ENCODE assay signal across 28 mouse cellular contexts in the genomic region with DNA sequence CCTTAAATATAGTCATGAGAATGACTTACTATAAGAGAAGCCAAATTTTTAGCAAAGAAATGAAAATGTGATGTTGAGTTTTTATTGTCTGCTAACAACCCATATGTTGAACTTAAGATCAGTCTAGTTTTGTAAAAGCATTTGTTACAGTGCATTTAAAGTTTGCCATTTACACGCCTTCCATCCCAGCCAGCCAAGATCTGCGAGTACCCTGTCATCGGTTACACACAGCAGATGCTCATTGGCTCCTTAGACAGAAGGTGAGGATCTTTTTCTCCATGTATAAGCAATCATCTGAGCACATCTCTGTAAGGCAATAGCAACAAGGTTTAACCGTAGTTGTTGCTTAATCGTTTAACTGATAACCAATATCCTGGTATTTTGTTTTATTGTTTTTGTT. TPM values are rescaled to one million over a fixed set of nuclear protein-coding genes. Genes with fewer than 3 reads are reported as not detected.
"Had no signal": no experiment of that assay in that cellular context is flagged by ENCODE, and none has a peak within 500 bp of the region (broad histone marks: within the 10 kb centered on the region; RNA-seq: fewer than 3 reads in every experiment).

No protein-coding gene starts in this region.

- H3K27me3 ChIP-seq: embryonic facial prominence, embryonic 12.5 days; embryonic facial prominence, embryonic 13.5 days; embryonic facial prominence, embryonic 15.5 days; forebrain, embryonic 12.5 days; forebrain, embryonic 13.5 days had no signal

- H3K9me3 ChIP-seq: embryonic facial prominence, embryonic 10.5 days; embryonic facial prominence, embryonic 12.5 days; embryonic facial prominence, embryonic 13.5 days; embryonic facial prominence, embryonic 15.5 days; forebrain, embryonic 10.5 days; forebrain, embryonic 12.5 days; forebrain, embryonic 13.5 days; heart, embryonic 10.5 days had no signal

- H3K4me2 ChIP-seq: embryonic facial prominence, embryonic 12.5 days; embryonic facial prominence, embryonic 13.5 days; embryonic facial prominence, embryonic 15.5 days; forebrain, embryonic 12.5 days; forebrain, embryonic 13.5 days; heart, embryonic 11.5 days had no signal

- DNase-seq: cerebellum, adult 8-10 months; cerebellum, adult 9-10 months; cerebellum, adult 9-11 months; cerebellum, postnatal 10 days; cerebellum, postnatal 14 days; cerebellum, postnatal 25 days; cerebellum, postnatal 36 days; embryo, embryonic 11 days; gastrocnemius, adult 2 months; gastrocnemius, postnatal 10 days; gastrocnemius, postnatal 14 days; gastrocnemius, postnatal 25 days; gastrocnemius, postnatal 36 days; heart, adult 11 months; heart, adult 18-20 months; heart, adult 2 months had no signal

- H3K36me3 ChIP-seq: embryonic facial prominence, embryonic 10.5 days; embryonic facial prominence, embryonic 12.5 days; embryonic facial prominence, embryonic 13.5 days; embryonic facial prominence, embryonic 15.5 days; forebrain, embryonic 10.5 days; forebrain, embryonic 12.5 days; heart, embryonic 10.5 days had no signal

- H3K4me3 ChIP-seq: embryonic facial prominence, embryonic 10.5 days; embryonic facial prominence, embryonic 12.5 days; embryonic facial prominence, embryonic 13.5 days; embryonic facial prominence, embryonic 15.5 days; erythroblast, embryonic 14.5 days; forebrain, embryonic 10.5 days; forebrain, embryonic 12.5 days; forebrain, embryonic 13.5 days; gastrocnemius, adult 2 months; heart, adult 2 months; heart, embryonic 10.5 days had no signal

- ATAC-seq: forebrain, embryonic 13.5 days; forebrain, embryonic 14.5 days; forebrain, embryonic 16.5 days had no signal

- H3K27ac ChIP-seq: embryonic facial prominence, embryonic 10.5 days; embryonic facial prominence, embryonic 12.5 days; embryonic facial prominence, embryonic 13.5 days; embryonic facial prominence, embryonic 15.5 days; forebrain, embryonic 10.5 days; forebrain, embryonic 12.5 days; forebrain, embryonic 13.5 days; gastrocnemius, adult 2 months; heart, adult 2 months; heart, embryonic 10.5 days had no signal

- H3K4me1 ChIP-seq: embryonic facial prominence, embryonic 10.5 days; embryonic facial prominence, embryonic 12.5 days; embryonic facial prominence, embryonic 13.5 days; embryonic facial prominence, embryonic 15.5 days; forebrain, embryonic 10.5 days; forebrain, embryonic 12.5 days; forebrain, embryonic 13.5 days; heart, embryonic 10.5 days had no signal

- H3K9ac ChIP-seq: embryonic facial prominence, embryonic 12.5 days; embryonic facial prominence, embryonic 13.5 days; embryonic facial prominence, embryonic 15.5 days; forebrain, embryonic 12.5 days; forebrain, embryonic 13.5 days had no signal

RNA-seq across cellular contexts. Expression of gene Il15ra, which starts 22.5 kb away (rescaled TPM):
- polyA plus RNA-seq: erythroblast, embryonic 14.5 days; forebrain, embryonic 12.5 days had no signal
